Mouse (Mus musculus) urinary bladder, adult 2 months (tissue): Measurements from ENCODE around the gene Rubcn. TPM values are rescaled to one million over a fixed set of nuclear protein-coding genes. Genes with fewer than 3 reads are reported as not detected.
"Not testable (repeated sequence)": the region's sequence is repeated elsewhere in the genome, so short reads cannot be mapped to it uniquely, and the experiment has no call there.

Source experiments
- DNase-seq: peaks from one replicate; pipeline ENCODE4 v3.0.0; 2022; ENCODE audit warnings: low spot score
- polyA plus RNA-seq: library from polyadenylated mRNA; depleted of rRNA; stranded (reverse); fragments of >200 nt; gene quantifications from 2 replicates; pipeline ENCODE4 v1.2.3, GENCODE M21; 2012; rRNA removed

Rubcn gene
- polyA plus RNA-seq = 38.1 and 38.6 TPM in 2 replicates

GRCm38 (mm10) chr16:32877343-32878156 lies at the start of gene Rubcn, which contains the start of gene Fyttd1:
TSS of gene Rubcn (minus strand) at chr16:32877766.
TSS of gene Fyttd1 (plus strand) at chr16:32877500.
- DNase-seq = peak; percentile 90

- no peak for DNase-seq
These were observed 49.5 kb upstream of the Rubcn start for GRCm38 (mm10) chr16:32927044-32927443.

- not testable (repeated sequence) for DNase-seq
These were observed 49.1 kb upstream of the Rubcn start for GRCm38 (mm10) chr16:32926629-32927028.

- no peak for DNase-seq
These were observed 37.9 kb upstream of the Rubcn start for GRCm38 (mm10) chr16:32915292-32916068.

- peak; percentile 93 for DNase-seq
These were observed 36.6 kb upstream of the Rubcn start, which contains the start of gene Lrch3 for GRCm38 (mm10) chr16:32913937-32914881. TSS of gene Lrch3 (plus strand) at chr16:32914100.

- no peak for DNase-seq
These were observed 35.6 kb upstream of the Rubcn start for GRCm38 (mm10) chr16:32913212-32913611.

GRCm38 (mm10) chr16:32906727-32907126 lies 29.2 kb upstream of the Rubcn start:
- DNase-seq = no peak

GRCm38 (mm10) chr16:32906186-32906585 lies 28.6 kb upstream of the Rubcn start:
- no peak for DNase-seq

- no peak for DNase-seq
These were observed 24.5 kb upstream of the Rubcn start for GRCm38 (mm10) chr16:32902051-32902428.

- no peak for DNase-seq
These were observed 23.9 kb upstream of the Rubcn start for GRCm38 (mm10) chr16:32901360-32902050.

- no peak for DNase-seq
These were observed 18.6 kb upstream of the Rubcn start for GRCm38 (mm10) chr16:32896126-32896525.

GRCm38 (mm10) chr16:32889881-32890280 lies 12.3 kb upstream of the Rubcn start:
- DNase-seq = no peak

GRCm38 (mm10) chr16:32887996-32888395 lies 10.4 kb upstream of the Rubcn start:
- DNase-seq = no peak

- no peak for DNase-seq
These were observed 4.0 kb upstream of the Rubcn start for GRCm38 (mm10) chr16:32881538-32881937.

GRCm38 (mm10) chr16:32878972-32879926 lies 1.7 kb upstream of the Rubcn start:
- DNase-seq = no peak

- no peak for DNase-seq
These were observed 612 bp upstream of the Rubcn start for GRCm38 (mm10) chr16:32878157-32878598.

GRCm38 (mm10) chr16:32876831-32877230 lies 735 bp downstream of the Rubcn start:
- no peak for DNase-seq

- no peak for DNase-seq
These were observed 1.7 kb downstream of the Rubcn start for GRCm38 (mm10) chr16:32875847-32876246.

- DNase-seq = not testable (repeated sequence)
These were observed 2.3 kb downstream of the Rubcn start for GRCm38 (mm10) chr16:32875281-32875680.

GRCm38 (mm10) chr16:32873366-32873765 lies 4.2 kb downstream of the Rubcn start:
- DNase-seq = no peak
